Mouse (Mus musculus) hindbrain, embryonic 16.5 days (tissue): Measurements from ENCODE around the gene Polr3a. TPM values are rescaled to one million over a fixed set of nuclear protein-coding genes. Genes with fewer than 3 reads are reported as not detected.

Experiments
- ATAC-seq: fragments of 200-750 bp; cut with Nextera tagmentation; 2 replicates; pipeline ENCODE4 v1.8.0; 2017; ENCODE audit warnings: moderate TSS enrichment, moderate library complexity
- H3K27ac ChIP-seq: fragments of 300-500 bp; sonication (generic); 2 replicates; pipeline ENCODE4 v1.5.1; 2014; ENCODE audit warnings: low read depth, mild to moderate bottlenecking, control low read depth, low read length, moderate library complexity
- H3K27me3 ChIP-seq: fragments of 300-500 bp; sonication (generic); replicated peaks from 2 replicates; pipeline ENCODE4 v1.6.1; 2014; ENCODE audit warnings: low read length; ENCODE audit not compliant: control insufficient read depth, insufficient read depth
- H3K36me3 ChIP-seq: fragments of 300-500 bp; sonication (generic); 2 replicates; pipeline ENCODE4 v1.6.1; 2014; ENCODE audit warnings: mild to moderate bottlenecking, low read length, moderate library complexity, mixed read lengths; ENCODE audit not compliant: control insufficient read depth, insufficient read depth
- H3K4me1 ChIP-seq: fragments of 300-500 bp; sonication (generic); 2 replicates; pipeline ENCODE4 v1.6.1; 2014; ENCODE audit warnings: low read depth, low read length; ENCODE audit not compliant: control insufficient read depth, insufficient read depth
- H3K4me2 ChIP-seq: fragments of 300-500 bp; sonication (generic); 2 replicates; pipeline ENCODE4 v1.6.1; 2014; ENCODE audit warnings: mild to moderate bottlenecking, low read length, control low read depth, moderate library complexity
- H3K4me3 ChIP-seq: fragments of 300-500 bp; sonication (generic); 2 replicates; pipeline ENCODE4 v1.5.1; 2014; ENCODE audit warnings: mild to moderate bottlenecking, low read length, control low read depth, moderate library complexity
- H3K9ac ChIP-seq: fragments of 300-500 bp; sonication (generic); 2 replicates; pipeline ENCODE4 v1.6.1; 2014; ENCODE audit warnings: low read depth, mild to moderate bottlenecking, control low read depth, low read length, moderate library complexity
- H3K9me3 ChIP-seq: fragments of 300-500 bp; sonication (generic); 2 replicates; pipeline ENCODE4 v1.6.1; 2014; ENCODE audit warnings: mild to moderate bottlenecking, low read length, moderate library complexity; ENCODE audit not compliant: control insufficient read depth
- WGBS: fragments of 180-500 bp; shearing (Covaris S2); extraction: QIAGEN DNeasy Blood & Tissue Kit; methylation state at CpG from one replicate; pipeline ENCODE4 v1.1.7; 2014; 5-methylcytosine and 5-hydroxymethylcytosine counted together
- polyA plus RNA-seq: library from polyadenylated mRNA; unstranded; fragments of >200 nt; fragmentation: Nextera tagmentation; extraction: Ambion mirVana; gene quantifications from 2 replicates; pipeline ENCODE4 v1.2.1, GENCODE M21; 2015

The Polr3a gene
- polyA plus RNA-seq, 1 experiment from 2014 or later, result 18.4 TPM

GRCm38 (mm10) chr14:24510679-24511078 lies 23.8 kb upstream of the Polr3a start:
- no peak overlapping the region for H3K4me3 ChIP-seq
- H3K36me3 ChIP-seq, result no peaks in the 10 kb centered on the region
- ATAC-seq, result no peak
- H3K27ac ChIP-seq, result no peak overlapping the region
- no peak overlapping the region for H3K9ac ChIP-seq
- 91% methylated on average over 2 of the region's 2 CpGs for WGBS
- H3K4me1 ChIP-seq, result peaks cover 13% of the 10 kb centered on the region
- H3K9me3 ChIP-seq, result peaks cover 3% of the 10 kb centered on the region; the same call in 1 of the 2 replicates
- no peaks in the 10 kb centered on the region for H3K27me3 ChIP-seq
- H3K4me2 ChIP-seq, result no peak overlapping the region

GRCm38 (mm10) chr14:24510218-24510617 lies 23.4 kb upstream of the Polr3a start:
- Histone ChIP-seq H3K36me3 (no peaks in the 10 kb centered on the region), H3K27ac (no peak overlapping the region), H3K27me3 (no peaks in the 10 kb centered on the region), H3K4me3 (no peak overlapping the region), H3K4me1 (peaks cover 13% of the 10 kb centered on the region), H3K9ac (no peak overlapping the region), H3K4me2 (no peak overlapping the region), H3K9me3 (peaks cover 3% of the 10 kb centered on the region; the same call in 1 of the 2 replicates)
- WGBS, result 100% methylated on average over 1 of the region's 1 CpGs
- no peak for ATAC-seq

- Histone ChIP-seq H3K4me1 (peaks cover 13% of the 10 kb centered on the region), H3K27ac (no peak overlapping the region), H3K4me3 (no peak overlapping the region), H3K9ac (no peak overlapping the region), H3K36me3 (no peaks in the 10 kb centered on the region), H3K4me2 (no peak overlapping the region), H3K27me3 (no peaks in the 10 kb centered on the region), H3K9me3 (peaks cover 3% of the 10 kb centered on the region; the same call in 1 of the 2 replicates)
- ATAC-seq, result no peak
- 66% methylated on average over 5 of the region's 5 CpGs for WGBS
Measured at GRCm38 (mm10) chr14:24509557-24509956, 22.7 kb upstream of the Polr3a start.

GRCm38 (mm10) chr14:24508070-24508773 lies 21.4 kb upstream of the Polr3a start:
- Histone ChIP-seq H3K4me2 (peak overlapping the region; percentile 45), H3K9me3 (peaks cover 3% of the 10 kb centered on the region; the same call in 1 of the 2 replicates), H3K36me3 (no peaks in the 10 kb centered on the region), H3K4me3 (no peak overlapping the region), H3K27me3 (no peaks in the 10 kb centered on the region), H3K4me1 (peaks cover 13% of the 10 kb centered on the region), H3K27ac (peak overlapping the region; percentile 19; the same call in 1 of the 2 replicates), H3K9ac (peak overlapping the region; percentile 24; the same call in 1 of the 2 replicates)
- 12% methylated on average over 18 of the region's 18 CpGs for WGBS
- ATAC-seq, result 0 out of 2 replicates have a peak, but pooled peaks have one; percentile 58

- Histone ChIP-seq H3K4me2 (no peak overlapping the region), H3K9me3 (peaks cover 3% of the 10 kb centered on the region; the same call in 1 of the 2 replicates), H3K27ac (peak overlapping the region; percentile 52), H3K36me3 (no peaks in the 10 kb centered on the region), H3K27me3 (no peaks in the 10 kb centered on the region), H3K9ac (peak overlapping the region; percentile 42), H3K4me3 (no peak overlapping the region), H3K4me1 (peaks cover 13% of the 10 kb centered on the region)
- 20% methylated on average over 14 of the region's 14 CpGs for WGBS
- 0 out of 2 replicates have a peak, but pooled peaks have one; percentile 40 for ATAC-seq
Measured at GRCm38 (mm10) chr14:24507452-24508069, 20.7 kb upstream of the Polr3a start.

- ATAC-seq, result no peak; the same call in 1 of the 2 replicates
- H3K36me3 ChIP-seq, result peaks cover 22% of the 10 kb centered on the region
- peak overlapping the region; percentile 8 for H3K9ac ChIP-seq
- H3K9me3 ChIP-seq, result no peaks in the 10 kb centered on the region
- H3K4me2 ChIP-seq, result no peak overlapping the region; the same call in 1 of the 2 replicates
- no peak overlapping the region for H3K4me3 ChIP-seq
- WGBS, result 21% methylated on average over 4 of the region's 4 CpGs
- H3K27ac ChIP-seq, result peak overlapping the region; percentile 88
- peaks cover 8% of the 10 kb centered on the region for H3K4me1 ChIP-seq
- no peaks in the 10 kb centered on the region for H3K27me3 ChIP-seq
Measured at GRCm38 (mm10) chr14:24501256-24501655, 14.4 kb upstream of the Polr3a start.

GRCm38 (mm10) chr14:24500845-24501186 lies 14.0 kb upstream of the Polr3a start:
- Histone ChIP-seq H3K9me3 (no peaks in the 10 kb centered on the region), H3K27me3 (no peaks in the 10 kb centered on the region), H3K9ac (peak overlapping the region; percentile 8), H3K4me3 (no peak overlapping the region; the same call in 1 of the 2 replicates), H3K4me2 (peak overlapping the region; percentile 44), H3K36me3 (peaks cover 27% of the 10 kb centered on the region), H3K4me1 (peaks cover 8% of the 10 kb centered on the region), H3K27ac (peak overlapping the region; percentile 88)
- 3% methylated on average over 8 of the region's 8 CpGs for WGBS
- ATAC-seq, result peak; percentile 65

- H3K4me1 ChIP-seq, result peaks cover 8% of the 10 kb centered on the region
- 17% methylated on average over 18 of the region's 18 CpGs for WGBS
- ATAC-seq, result peak; percentile 79
Measured at GRCm38 (mm10) chr14:24500091-24500844, 13.4 kb upstream of the Polr3a start.

More at GRCm38 (mm10) chr14:24500091-24500844, 13.4 kb upstream of the Polr3a start:
- no peak overlapping the region; the same call in 1 of the 2 replicates for H3K4me3 ChIP-seq
- H3K9me3 ChIP-seq, result no peaks in the 10 kb centered on the region
- peaks cover 30% of the 10 kb centered on the region for H3K36me3 ChIP-seq
- no peaks in the 10 kb centered on the region for H3K27me3 ChIP-seq
- peak overlapping the region; percentile 44 for H3K4me2 ChIP-seq
- peak overlapping the region; percentile 8 for H3K9ac ChIP-seq
- peak overlapping the region; percentile 88 for H3K27ac ChIP-seq
